Mouse (Mus musculus) mouse embryonic stem cell (cell line): Measurements from ENCODE around the gene Nfe2l3.
"Not testable (repeated sequence)": the region's sequence is repeated elsewhere in the genome, so short reads cannot be mapped to it uniquely, and the experiment has no call there.

Experiments used
- in situ Hi-C, 2 experiments: fragments of 300-500 bp; cut with MboI; formaldehyde crosslinking; loops; 1 replicate in 1 of 2; 3 replicates in 1 of 2; pipeline ENCODE4 v1.14.3; 2019 to 2020; ENCODE audit warnings: low sequenced_read_pairs in 2 of 2, low pct_unique_long_range_greater_than_20kb in 1 of 2, mixed read lengths in 1 of 2; ENCODE audit not compliant: unreplicated experiment in 1 of 2

The Nfe2l3 gene

DNA sequence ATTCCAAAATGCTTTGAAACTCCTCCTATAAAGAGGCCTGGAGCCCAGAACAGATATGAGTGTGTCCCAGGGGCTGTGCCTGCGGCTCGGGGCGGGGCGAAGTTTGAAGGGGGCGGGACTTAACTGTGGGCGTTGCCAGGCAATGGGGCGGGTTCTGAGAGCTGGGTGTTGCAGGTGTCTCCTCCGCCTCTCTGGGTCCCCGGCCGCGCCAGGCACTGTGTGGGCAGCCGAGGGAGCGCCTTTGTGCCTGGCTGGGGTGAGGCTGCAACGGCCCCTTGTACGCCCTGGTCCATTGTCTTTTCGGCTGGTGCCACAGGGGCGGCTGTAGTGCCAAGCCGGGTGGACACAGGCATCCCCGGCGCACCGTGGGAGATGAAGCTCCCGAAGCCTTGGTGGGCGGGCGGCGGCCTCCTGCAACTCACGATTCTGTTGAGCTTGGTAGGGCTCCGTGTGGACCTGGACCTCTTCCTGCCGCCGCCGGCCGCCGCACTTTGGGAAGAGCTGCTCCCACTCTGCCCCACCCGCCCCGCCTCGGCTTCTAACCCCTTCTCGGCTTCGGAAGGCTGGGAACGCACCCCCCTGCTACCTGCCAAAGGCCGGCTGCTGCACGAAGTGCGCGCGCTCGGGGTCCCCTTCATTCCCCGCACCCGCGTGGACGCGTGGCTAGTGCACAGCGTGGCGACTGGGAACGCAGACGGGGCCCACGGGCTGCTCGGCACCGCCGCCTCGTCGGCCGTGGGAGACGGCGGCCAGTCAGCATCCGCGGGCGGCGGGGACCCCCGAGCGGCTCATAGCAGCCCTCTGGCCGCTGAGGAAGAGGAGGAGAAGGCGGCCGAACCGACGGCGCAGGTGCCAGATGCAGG, at the start of gene Nfe2l3:
Gene Nfe2l3 (plus strand): TSS at position 136 of the 863 bp plus-strand sequence.
- in situ Hi-C loops = loop anchor here in 1 of 2 experiments (25.0 kb wide), 1 partner anchor 220 kb away; no protein-coding TSS in a partner anchor

DNA sequence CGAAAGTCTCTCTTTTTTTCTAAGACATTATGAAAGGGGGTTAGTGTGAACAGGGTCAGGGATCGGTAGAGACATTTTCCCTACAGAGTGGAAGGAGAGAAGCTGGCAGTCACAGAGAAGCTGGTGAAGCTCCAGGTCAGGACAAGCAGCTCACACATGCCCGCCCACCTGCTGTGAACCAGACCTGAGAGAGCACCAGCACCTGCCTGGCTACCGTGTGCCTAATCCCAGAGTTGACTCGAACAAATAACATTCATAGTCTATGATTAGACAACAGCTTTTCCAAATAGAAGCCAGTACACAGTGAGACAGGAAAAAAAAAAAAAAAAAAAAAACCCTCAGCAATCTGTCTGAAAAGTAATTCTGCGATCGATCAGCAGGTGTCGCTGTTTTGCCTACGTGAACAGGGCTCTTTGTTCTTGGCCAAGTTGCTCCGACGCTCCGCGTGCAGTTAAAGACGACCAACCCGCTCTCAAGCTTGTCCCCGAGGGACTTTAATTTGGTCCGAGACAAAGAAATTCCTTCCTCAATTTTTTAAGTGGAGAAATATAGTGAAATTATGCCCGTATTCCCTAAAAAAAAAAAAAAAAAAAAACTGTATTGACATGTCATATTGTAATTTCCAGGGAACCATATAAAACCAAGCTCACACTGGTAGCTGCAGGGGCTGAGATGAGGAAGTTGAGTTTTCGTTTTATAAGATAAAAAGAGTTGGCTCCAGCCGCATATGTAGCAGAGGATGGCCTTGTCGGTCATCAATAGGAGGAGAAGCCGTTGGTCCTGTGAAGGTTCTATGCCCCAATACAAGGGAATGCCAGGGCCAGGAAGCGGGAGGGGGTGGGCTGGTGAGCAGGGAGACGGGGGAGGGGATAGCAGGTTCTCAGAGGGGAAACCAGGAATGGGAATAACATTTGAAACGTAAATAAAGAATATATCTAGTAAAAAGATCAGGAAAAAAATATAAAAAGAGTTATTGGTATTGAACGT, 48.4 kb upstream of the Nfe2l3 start:
- in situ Hi-C loops = no loop called here

DNA sequence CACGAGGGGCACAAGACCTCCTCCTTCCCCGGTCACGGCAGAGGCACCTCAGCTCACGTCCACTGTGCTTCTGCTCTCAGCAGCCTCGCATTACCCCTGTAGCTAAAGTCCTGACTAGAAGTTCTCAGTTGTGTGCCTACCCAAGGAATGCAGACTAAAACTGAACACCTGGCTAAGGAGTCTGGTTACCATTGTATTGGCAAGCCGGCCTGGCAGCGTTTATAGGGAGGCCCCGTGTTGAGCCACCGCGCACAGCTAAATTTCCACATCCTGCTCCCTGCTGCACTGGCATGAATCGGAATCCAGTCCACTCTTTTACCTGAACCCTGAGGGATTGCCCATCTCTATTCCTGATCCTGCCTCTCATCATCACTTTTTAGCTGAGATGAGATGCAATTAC, 42.0 kb upstream of the Nfe2l3 start:
- in situ Hi-C loops = no loop called here

DNA sequence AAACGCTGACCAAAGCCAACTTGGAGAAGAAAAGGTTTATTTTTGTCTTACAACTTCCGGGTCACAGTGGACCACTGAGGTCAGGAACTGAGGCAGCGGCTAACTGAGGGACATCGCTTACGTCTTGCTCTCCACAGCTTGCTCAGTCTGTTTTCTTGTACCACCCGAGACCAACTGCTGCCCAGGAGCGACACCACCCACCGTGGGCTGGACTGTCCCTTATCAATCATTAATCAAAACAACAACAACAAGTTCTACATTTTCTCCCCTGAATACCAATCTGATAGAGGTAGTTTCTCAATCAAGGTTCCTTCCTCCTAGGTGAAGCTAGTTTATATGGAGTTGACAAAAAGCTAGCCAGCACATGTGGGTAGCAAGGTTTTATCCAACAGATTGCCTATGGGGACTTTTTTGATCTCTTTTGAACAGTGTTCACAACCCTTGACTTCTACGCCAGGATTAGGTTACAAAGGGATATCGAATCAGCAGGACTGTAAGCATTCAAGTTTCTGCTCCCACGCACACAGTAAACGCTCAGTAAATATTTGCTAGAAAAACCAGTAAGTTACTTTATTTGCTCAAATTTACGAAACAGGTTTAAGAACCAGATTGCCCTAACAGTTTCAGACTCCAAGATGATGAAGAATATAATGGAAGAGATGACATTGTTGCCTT, 40.5 kb upstream of the Nfe2l3 start:
- in situ Hi-C loops = no loop called here

DNA sequence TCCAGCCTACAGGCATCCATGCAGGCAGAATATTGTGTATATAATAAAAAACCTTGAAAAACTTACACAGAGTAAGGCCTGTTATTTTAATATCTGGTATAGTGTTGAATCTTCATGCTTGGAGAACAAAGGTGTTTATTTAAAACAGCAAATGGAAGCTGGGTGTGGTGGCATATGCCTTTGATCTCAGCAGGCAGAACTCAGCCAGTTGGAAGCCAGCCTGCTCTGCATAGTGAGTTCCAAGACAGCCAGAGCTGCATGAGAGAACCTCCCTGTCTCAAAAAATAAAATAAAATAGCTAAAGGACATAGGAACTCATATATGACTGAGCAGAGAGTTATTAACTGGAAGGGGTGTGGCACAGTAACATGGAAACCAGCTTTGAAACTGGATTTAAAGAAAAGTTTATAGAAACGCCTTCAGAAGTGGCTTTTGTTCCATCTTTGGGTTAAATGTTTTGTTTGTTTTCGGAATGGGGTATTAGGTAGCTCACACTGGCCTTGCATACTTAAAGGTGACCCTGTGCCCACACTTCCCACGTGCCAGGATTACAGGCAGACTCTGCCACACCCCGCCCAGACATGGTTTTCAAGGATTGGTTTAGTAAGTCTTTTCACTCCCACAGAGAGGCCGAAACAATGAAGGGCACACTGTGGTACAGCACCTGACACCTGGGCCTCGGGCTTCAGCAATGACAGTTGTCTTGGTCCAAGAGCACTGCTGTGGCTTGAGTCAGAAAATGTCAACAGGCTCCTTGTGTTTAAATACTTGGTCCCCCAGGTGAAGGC, 38.9 kb upstream of the Nfe2l3 start:
- in situ Hi-C loops = no loop called here

DNA sequence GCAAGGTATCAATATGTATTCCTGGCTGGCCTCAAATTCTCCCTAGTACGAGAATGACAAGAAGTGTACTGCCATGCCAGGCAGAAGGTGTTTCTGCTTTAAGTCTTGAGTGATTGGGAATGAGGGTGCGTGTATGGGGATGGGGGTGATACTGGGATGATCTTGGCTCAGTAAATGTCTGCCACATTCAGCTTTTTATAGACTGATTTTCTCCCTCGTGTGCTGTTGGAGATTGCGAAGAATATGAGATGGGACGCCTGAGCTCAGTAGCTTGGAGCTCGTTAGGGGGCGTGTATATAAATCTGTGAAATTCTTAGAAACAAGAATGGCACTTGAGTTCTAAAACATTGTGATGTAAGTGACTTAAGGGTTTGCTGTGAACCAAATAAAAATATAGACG, 38.1 kb upstream of the Nfe2l3 start:
- in situ Hi-C loops = not testable (repeated sequence)

DNA sequence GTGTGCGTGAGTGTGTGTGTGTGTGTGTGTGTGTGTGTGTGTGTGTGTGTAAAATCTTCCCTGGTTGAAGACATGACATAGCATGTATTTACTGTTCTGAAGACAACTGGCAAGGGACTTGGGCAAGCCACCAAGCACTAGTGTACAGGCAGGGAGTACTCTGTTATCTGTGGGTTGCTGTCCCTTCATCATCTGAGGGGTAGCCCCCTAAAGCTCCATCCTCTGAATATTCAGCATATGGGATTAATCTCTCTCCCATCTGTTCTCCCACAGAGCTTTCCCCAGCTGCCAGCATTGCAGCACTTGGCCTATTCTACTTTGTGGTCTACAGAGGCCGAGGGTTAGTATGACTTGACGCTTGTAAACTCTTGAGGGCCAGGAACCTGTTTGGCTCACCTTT, 37.5 kb upstream of the Nfe2l3 start:
- in situ Hi-C loops = not testable (repeated sequence)

DNA sequence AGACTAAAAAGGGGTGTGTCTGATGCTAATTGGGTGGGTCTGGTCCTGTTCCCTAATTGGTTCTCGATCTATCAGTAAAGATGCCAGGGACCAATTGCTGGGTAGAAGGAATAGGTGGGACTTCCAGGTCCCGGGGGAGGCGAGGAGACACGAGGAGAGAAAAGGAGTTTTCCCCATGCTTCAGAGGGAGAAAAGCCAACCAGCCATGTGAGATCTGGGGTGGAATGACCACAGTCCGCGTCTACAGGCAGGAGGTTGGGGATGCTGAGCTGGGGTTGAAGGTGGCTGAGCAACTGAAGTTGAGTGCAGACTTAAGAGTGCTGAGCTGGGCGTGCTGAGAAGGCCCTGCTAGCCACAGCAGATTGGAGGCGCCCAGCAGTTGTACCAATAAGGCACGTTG, 37.0 kb upstream of the Nfe2l3 start:
- in situ Hi-C loops = no loop called here

DNA sequence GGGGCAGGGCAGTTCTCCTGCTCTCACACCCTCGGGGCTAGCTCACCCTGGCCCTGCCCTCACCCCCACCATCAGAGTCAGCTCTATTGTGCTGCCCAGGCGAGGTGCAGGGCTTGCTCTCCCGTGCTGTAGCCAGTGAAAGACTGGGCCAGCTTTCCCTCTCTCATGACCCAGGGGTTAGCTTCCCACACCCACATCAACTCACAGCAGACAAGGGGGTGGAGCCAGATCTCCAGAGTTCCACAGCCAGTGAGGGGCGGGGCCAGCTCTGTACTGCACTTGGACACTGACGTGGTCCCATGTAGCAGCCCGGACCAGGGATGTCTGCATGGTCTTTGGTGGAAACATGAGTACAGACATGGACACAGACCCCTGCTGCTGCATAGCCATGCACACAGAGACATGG, 33.4 kb upstream of the Nfe2l3 start:
- in situ Hi-C loops = no loop called here

DNA sequence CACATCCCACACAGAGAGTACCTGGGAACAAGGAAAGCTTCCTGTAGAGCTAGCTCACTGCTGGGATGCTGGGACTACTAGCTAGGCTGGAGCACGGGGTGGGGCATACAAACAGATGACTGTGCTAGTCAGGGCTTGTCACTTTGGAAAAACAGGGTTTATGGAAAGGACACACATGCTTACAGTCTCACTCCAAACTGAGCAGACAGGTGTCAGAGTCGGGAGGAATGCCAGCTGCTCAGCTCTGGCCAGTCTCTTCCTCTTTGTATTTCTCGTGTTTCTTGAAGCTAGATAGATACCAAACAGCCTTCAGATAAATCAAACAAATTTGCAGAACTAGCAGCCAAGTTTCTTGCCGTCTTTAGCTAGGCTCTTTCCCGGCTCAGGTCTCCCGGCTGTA, 31.2 kb upstream of the Nfe2l3 start:
- in situ Hi-C loops = no loop called here

DNA sequence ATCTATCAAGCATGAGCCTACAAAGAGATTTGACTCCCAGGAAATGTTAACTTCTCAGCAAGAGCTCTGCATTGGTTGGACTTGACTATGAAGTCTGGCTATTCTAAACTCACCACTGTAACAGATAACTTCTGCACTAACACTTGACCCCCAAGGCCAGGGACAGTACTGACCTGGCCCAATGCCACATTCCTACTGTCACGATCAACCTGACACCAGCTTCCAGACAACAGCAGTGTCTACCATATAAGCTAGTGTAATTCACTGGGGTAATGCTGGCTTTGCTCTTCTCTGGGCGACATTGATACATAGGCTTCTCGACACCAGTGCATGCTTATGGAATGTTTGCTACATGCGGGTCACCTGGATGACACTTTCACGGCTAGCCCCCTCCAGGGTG, 28.9 kb upstream of the Nfe2l3 start:
- in situ Hi-C loops = no loop called here

DNA sequence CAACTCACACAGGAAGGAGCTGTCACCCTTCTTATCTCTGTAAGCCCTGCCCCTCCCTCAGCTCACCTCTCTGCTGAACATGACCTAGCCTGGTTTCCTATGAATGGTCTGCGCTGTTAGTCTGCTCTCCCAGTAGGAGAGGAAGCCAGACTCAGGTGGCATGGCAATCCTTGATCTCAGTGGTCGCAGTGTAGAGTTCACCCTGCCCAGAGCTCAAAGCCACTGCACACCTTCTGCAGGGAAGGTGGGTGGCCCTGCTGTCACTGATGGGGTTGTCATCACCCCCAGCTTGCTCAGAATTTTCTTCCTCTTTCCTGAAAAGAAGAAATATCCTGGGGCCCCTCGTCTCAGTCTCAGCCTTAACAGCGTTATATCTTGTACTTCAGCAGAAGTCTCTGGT, 28.0 kb upstream of the Nfe2l3 start:
- in situ Hi-C loops = no loop called here

DNA sequence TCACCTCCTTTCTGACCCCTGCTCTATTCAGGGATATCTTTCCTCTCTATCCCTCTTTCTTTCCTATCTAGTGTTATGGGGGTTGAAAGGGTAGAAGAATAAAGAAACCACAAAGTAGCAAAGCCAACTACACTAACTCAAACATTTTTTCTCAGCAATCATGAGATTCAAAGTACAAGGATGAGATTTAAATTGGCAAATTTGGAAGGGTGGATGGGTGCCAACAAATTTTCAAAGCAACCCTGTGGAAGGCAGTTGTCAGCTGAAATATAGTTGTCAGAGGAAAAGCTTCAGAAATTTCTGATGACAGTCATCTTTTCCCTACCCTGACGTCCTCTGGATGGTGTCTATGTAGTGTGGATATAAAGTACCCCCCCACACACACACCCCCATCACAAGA, 16.0 kb upstream of the Nfe2l3 start:
- in situ Hi-C loops = no loop called here

DNA sequence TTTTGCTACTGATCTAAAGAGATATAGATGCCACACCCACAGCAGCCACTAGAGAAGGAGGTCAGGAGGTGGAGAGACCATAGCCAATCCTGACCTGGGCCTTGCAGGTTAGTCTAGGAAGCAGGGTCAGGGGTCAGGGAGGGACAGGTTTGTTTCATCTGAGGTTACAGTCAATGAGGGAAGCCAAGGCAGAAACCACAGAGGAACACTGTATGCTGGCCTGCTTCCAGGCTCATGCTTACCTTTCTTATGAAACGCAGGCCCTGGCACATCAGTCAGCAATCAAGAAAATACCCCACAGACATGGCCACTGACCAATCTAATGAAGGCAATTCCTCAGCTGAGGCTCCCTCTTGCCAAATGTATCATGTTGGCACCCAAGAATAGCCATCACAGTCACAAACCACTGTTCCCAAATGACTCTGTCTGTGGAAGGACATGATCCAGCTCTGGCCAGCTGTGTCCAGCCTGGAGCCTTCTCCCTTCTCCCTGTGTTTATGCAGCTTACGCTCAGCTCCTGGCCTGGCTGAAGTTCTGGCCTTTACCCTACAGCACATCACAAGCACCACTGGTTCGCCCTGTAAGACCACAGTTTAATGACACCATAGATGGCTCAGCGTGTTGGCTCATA, 15.0 kb upstream of the Nfe2l3 start:
- in situ Hi-C loops = no loop called here

DNA sequence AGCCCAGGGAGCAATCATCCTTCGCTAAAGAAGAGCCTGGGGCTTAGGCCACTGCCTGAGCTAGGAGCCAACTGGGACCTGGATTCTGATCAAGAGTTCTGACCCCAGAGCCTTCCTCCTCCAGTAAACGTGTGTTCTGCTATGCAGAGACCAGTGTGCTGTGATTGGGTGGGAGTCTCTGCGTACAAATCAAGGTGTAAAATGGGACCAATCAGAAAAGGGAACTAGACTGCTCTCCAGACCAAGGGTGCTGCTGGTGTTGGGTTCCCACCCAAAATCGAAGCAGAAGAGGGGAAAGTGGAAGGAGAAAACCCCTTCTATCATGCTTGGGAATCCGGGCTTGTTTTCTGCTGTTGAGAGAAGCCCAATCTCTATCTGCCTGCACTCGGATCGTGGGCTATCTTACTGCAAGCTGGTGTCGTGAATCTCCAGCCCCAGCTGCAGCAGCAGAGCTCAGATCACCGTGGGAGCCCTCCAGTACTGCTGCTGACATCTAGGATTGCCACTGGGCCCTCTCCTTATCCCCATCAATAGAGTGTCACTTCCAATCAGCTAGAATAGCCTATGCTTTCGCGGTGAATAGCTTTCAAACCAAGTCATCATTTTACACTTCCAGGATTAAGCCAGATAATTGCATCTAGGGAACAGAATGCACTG, 8.9 kb upstream of the Nfe2l3 start:
- in situ Hi-C loops = no loop called here

DNA sequence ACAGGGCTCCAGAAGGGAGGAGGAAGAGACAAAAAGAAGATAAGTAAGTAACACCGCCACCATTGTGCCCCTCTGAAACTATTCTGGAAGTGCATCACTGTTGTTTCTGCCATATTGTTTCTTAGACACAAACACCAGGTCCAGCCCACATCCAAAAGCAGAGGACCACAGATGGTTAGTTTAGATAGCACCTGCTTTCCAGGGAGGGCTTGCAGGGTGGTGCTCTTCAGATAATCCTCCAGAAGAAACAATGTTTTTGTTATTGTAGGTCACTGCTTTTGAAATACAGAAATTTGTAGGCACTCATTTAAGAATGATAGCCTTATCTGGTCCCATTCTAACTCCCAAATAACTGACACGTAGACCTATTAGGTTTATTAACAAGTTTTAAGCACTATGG, 7.9 kb upstream of the Nfe2l3 start:
- in situ Hi-C loops = no loop called here

DNA sequence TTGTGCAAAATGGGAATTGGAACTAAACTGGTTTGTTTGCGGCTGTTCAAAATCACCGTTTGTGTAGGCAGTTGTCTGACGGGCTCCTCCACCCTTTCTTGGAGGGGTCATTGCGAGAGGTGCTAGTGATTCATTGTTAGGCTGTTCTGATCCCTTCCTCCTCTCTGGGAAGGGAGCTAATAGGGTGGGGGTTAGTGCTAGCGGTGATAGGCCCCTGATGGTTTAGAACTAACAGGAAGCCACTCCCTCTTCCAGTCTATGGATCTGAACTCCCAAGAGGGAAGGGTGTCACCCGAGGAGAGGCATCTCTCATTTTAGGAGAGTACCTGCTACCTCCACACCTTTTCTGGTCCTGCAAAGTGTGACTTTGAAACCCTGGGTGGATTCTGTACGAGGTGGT, 1.8 kb downstream of the Nfe2l3 start:
- in situ Hi-C loops = loop anchor here in 1 of 2 experiments (25.0 kb wide), 1 partner anchor 222 kb away; no protein-coding TSS in a partner anchor
